Mouse (Mus musculus): ENCODE data around the gene Atp8a2. TPM values are rescaled to one million over a fixed set of nuclear protein-coding genes. Genes with fewer than 3 reads are reported as not detected.
"Not testable (repeated sequence)": the region's sequence is repeated elsewhere in the genome, so short reads cannot be mapped to it uniquely, and the experiment has no call there.

Atp8a2 gene
- polyA plus RNA-seq, 1 experiment from 2014 or later: 23.8 TPM

GRCm38 (mm10) chr14:59846609-59847375 is 350.2 kb downstream of the Atp8a2 start:
- no peak overlapping the region for H3K27ac ChIP-seq
- H3K27me3 ChIP-seq (replicated peaks): no peaks in the 10 kb centered on the region
- 26% methylated on average over 14 of the region's 14 CpGs for WGBS
- no peaks in the 10 kb centered on the region for H3K4me1 ChIP-seq
- no peak overlapping the region for H3K4me3 ChIP-seq
- ATAC-seq (ENCODE audit: low FRiP score, low read depth): no peak
- no peaks in the 10 kb centered on the region for H3K36me3 ChIP-seq
- no peak overlapping the region for H3K9ac ChIP-seq
- H3K9me3 ChIP-seq: no peaks in the 10 kb centered on the region
- H3K4me2 ChIP-seq (replicated peaks): no peak overlapping the region

- Histone ChIP-seq H3K36me3 (no peaks in the 10 kb centered on the region), H3K27me3 (replicated peaks) (no peaks in the 10 kb centered on the region), H3K9ac (no peak overlapping the region), H3K9me3 (no peaks in the 10 kb centered on the region), H3K27ac (no peak overlapping the region), H3K4me3 (no peak overlapping the region), H3K4me1 (no peaks in the 10 kb centered on the region), H3K4me2 (replicated peaks) (no peak overlapping the region)
- WGBS: 77% methylated on average over 6 of the region's 6 CpGs
- ATAC-seq (ENCODE audit: low FRiP score, low read depth): no peak
Measured at GRCm38 (mm10) chr14:59843264-59843942, 353.6 kb downstream of the Atp8a2 start.

GRCm38 (mm10) chr14:59839951-59840720 is 356.8 kb downstream of the Atp8a2 start:
- H3K9me3 ChIP-seq: no peaks in the 10 kb centered on the region
- H3K4me3 ChIP-seq: no peak overlapping the region
- no peak overlapping the region for H3K27ac ChIP-seq
- WGBS: 77% methylated on average over 14 of the region's 14 CpGs
- no peak overlapping the region for H3K4me2 ChIP-seq (replicated peaks)
- no peak overlapping the region for H3K9ac ChIP-seq
- H3K36me3 ChIP-seq: no peaks in the 10 kb centered on the region
- no peak for ATAC-seq (ENCODE audit: low FRiP score, low read depth)
- H3K4me1 ChIP-seq: no peaks in the 10 kb centered on the region
- no peaks in the 10 kb centered on the region for H3K27me3 ChIP-seq (replicated peaks)

- H3K4me3 ChIP-seq; H3K36me3 ChIP-seq; H3K4me1 ChIP-seq; H3K27ac ChIP-seq; H3K9ac ChIP-seq; H3K9me3 ChIP-seq; H3K4me2 ChIP-seq (replicated peaks); ATAC-seq (ENCODE audit: low FRiP score, low read depth); H3K27me3 ChIP-seq (replicated peaks): not testable (repeated sequence)
- WGBS: 86% methylated on average over 1 of the region's 3 CpGs
Measured at GRCm38 (mm10) chr14:59838446-59839259, 358.3 kb downstream of the Atp8a2 start.

- H3K4me1 ChIP-seq; H3K9ac ChIP-seq; ATAC-seq (ENCODE audit: low FRiP score, low read depth); H3K9me3 ChIP-seq; H3K4me2 ChIP-seq (replicated peaks); H3K4me3 ChIP-seq; H3K27ac ChIP-seq; H3K36me3 ChIP-seq; H3K27me3 ChIP-seq (replicated peaks): not testable (repeated sequence)
- no CpG with 5 or more reads among the region's 3 CpGs for WGBS
Measured at GRCm38 (mm10) chr14:59837691-59838241, 359.2 kb downstream of the Atp8a2 start.

- Histone ChIP-seq H3K27ac (no peak overlapping the region), H3K4me3 (no peak overlapping the region), H3K4me1 (no peaks in the 10 kb centered on the region), H3K9ac (no peak overlapping the region), H3K9me3 (no peaks in the 10 kb centered on the region), H3K36me3 (no peaks in the 10 kb centered on the region), H3K4me2 (replicated peaks) (no peak overlapping the region), H3K27me3 (replicated peaks) (no peaks in the 10 kb centered on the region)
- ATAC-seq (ENCODE audit: low FRiP score, low read depth): no peak
- 60% methylated on average over 10 of the region's 10 CpGs for WGBS
Measured at GRCm38 (mm10) chr14:59836876-59837543, 360.0 kb downstream of the Atp8a2 start.

GRCm38 (mm10) chr14:59829580-59829979 is 367.4 kb downstream of the Atp8a2 start:
- Histone ChIP-seq H3K4me3 (no peak overlapping the region), H3K27ac (no peak overlapping the region), H3K4me1 (no peaks in the 10 kb centered on the region), H3K36me3 (no peaks in the 10 kb centered on the region), H3K27me3 (replicated peaks) (no peaks in the 10 kb centered on the region), H3K9me3 (no peaks in the 10 kb centered on the region), H3K9ac (no peak overlapping the region), H3K4me2 (replicated peaks) (no peak overlapping the region)
- 83% methylated on average over 5 of the region's 5 CpGs for WGBS
- ATAC-seq (ENCODE audit: low FRiP score, low read depth): no peak

- no peak overlapping the region for H3K4me2 ChIP-seq (replicated peaks)
- ATAC-seq (ENCODE audit: low FRiP score, low read depth): no peak
- H3K4me1 ChIP-seq: no peaks in the 10 kb centered on the region
- no peak overlapping the region for H3K27ac ChIP-seq
- no peak overlapping the region for H3K9ac ChIP-seq
- H3K27me3 ChIP-seq (replicated peaks): no peaks in the 10 kb centered on the region
- 74% methylated on average over 5 of the region's 5 CpGs for WGBS
- H3K36me3 ChIP-seq: no peaks in the 10 kb centered on the region
- H3K4me3 ChIP-seq: no peak overlapping the region
- no peaks in the 10 kb centered on the region for H3K9me3 ChIP-seq
Measured at GRCm38 (mm10) chr14:59827409-59827808, 369.6 kb downstream of the Atp8a2 start.

- H3K4me1 ChIP-seq: peaks cover 5% of the 10 kb centered on the region; the same call in 1 of the 2 replicates
- H3K36me3 ChIP-seq: no peaks in the 10 kb centered on the region
- H3K4me3 ChIP-seq: no peak overlapping the region
- 54% methylated on average over 3 of the region's 3 CpGs for WGBS
- no peaks in the 10 kb centered on the region for H3K27me3 ChIP-seq (replicated peaks)
- H3K9me3 ChIP-seq: no peaks in the 10 kb centered on the region
- H3K4me2 ChIP-seq (replicated peaks): no peak overlapping the region
- no peak for ATAC-seq (ENCODE audit: low FRiP score, low read depth)
- H3K9ac ChIP-seq: no peak overlapping the region
- H3K27ac ChIP-seq: no peak overlapping the region
Measured at GRCm38 (mm10) chr14:59820115-59820419, 376.9 kb downstream of the Atp8a2 start.

GRCm38 (mm10) chr14:59819215-59820114 is 377.5 kb downstream of the Atp8a2 start:
- Histone ChIP-seq H3K4me3 (no peak overlapping the region), H3K4me2 (replicated peaks) (no peak overlapping the region), H3K27me3 (replicated peaks) (no peaks in the 10 kb centered on the region), H3K36me3 (no peaks in the 10 kb centered on the region), H3K27ac (no peak overlapping the region), H3K4me1 (peaks cover 5% of the 10 kb centered on the region; the same call in 1 of the 2 replicates), H3K9ac (no peak overlapping the region), H3K9me3 (no peaks in the 10 kb centered on the region)
- 59% methylated on average over 5 of the region's 5 CpGs for WGBS
- ATAC-seq (ENCODE audit: low FRiP score, low read depth): no peak

Data from neural tube, embryonic 12.5 days (tissue).